Mouse (Mus musculus) layer of hippocampus, postnatal 14 days (tissue): ENCODE data around the gene Ccl24. TPM values are rescaled to one million over a fixed set of nuclear protein-coding genes. Genes with fewer than 3 reads are reported as not detected.

ENCODE experiments used
- DNase-seq, 2 experiments: peaks; one replicate each; pipeline ENCODE4 v3.0.0; 2021 to 2022; ENCODE audit warnings: low spot score in 2 of 2, mixed read lengths in 1 of 2
- total RNA-seq, 2 experiments: library from RNA; stranded (reverse); gene quantifications; 2 replicates each; pipeline ENCODE4 v1.2.3; 2021

The Ccl24 gene
- total RNA-seq, 2 experiments from 2014 or later: 0.44 TPM; not detected in 1

GRCm38 (mm10) chr5:135544865-135545797, 27.7 kb downstream of the Ccl24 start, which contains the start of gene Hip1:
Hip1 (minus strand) TSS chr5:135545120.
- peak; percentile 100 for DNase-seq

GRCm38 (mm10) chr5:135544032-135544558, 28.8 kb downstream of the Ccl24 start:
- peak in 1 of 2 experiments; percentile 36 for DNase-seq

- DNase-seq: no peak
These were observed 35.0 kb downstream of the Ccl24 start for GRCm38 (mm10) chr5:135537794-135538214.

GRCm38 (mm10) chr5:135537326-135537725, 35.5 kb downstream of the Ccl24 start:
- DNase-seq: no peak

GRCm38 (mm10) chr5:135535867-135536266, 37.0 kb downstream of the Ccl24 start:
- DNase-seq: no peak

GRCm38 (mm10) chr5:135533431-135533830, 39.4 kb downstream of the Ccl24 start:
- DNase-seq: no peak

- DNase-seq: no peak
These were observed 41.5 kb downstream of the Ccl24 start for GRCm38 (mm10) chr5:135531306-135531845.

- DNase-seq: no peak
These were observed 42.9 kb downstream of the Ccl24 start for GRCm38 (mm10) chr5:135529964-135530363.

GRCm38 (mm10) chr5:135529310-135529709, 43.5 kb downstream of the Ccl24 start:
- DNase-seq: no peak

GRCm38 (mm10) chr5:135527986-135528385, 44.9 kb downstream of the Ccl24 start:
- no peak for DNase-seq

GRCm38 (mm10) chr5:135524660-135525560, 47.9 kb downstream of the Ccl24 start:
- no peak for DNase-seq

- no peak for DNase-seq
These were observed 48.8 kb downstream of the Ccl24 start for GRCm38 (mm10) chr5:135524087-135524486.

- DNase-seq: no peak
These were observed 50.6 kb downstream of the Ccl24 start for GRCm38 (mm10) chr5:135522111-135522722.

Other genes with a start within 250 kb of the Ccl24 start
- gene Fkbp6, start 223.0 kb downstream of the Ccl24 start, total RNA-seq: not detected
- gene Trim50, start 219.8 kb downstream of the Ccl24 start, total RNA-seq: not detected
- gene Nsun5, start 203.1 kb downstream of the Ccl24 start, total RNA-seq: 10 to 100 TPM; 18.8 to 23.9 TPM
- gene Pom121, start 178.5 kb downstream of the Ccl24 start, total RNA-seq: 10 to 100 TPM; 46.1 to 48.1 TPM
- 10 to 100 TPM; 56.1 to 62.6 TPM for gene Hip1, start 27.9 kb downstream of the Ccl24 start, total RNA-seq
- gene Ccl26, start 9.5 kb downstream of the Ccl24 start, total RNA-seq: not detected
- gene Rhbdd2, start 59.6 kb upstream of the Ccl24 start, total RNA-seq: 10 to 100 TPM; 66.9 to 71.7 TPM
- gene Por, start 97.0 kb upstream of the Ccl24 start, total RNA-seq: 10 to 100 TPM; 81.9 to 87.8 TPM
- 10 to 100 TPM; 13.7 to 15.6 TPM for gene Tmem120a, start 171.4 kb upstream of the Ccl24 start, total RNA-seq
- gene Styxl1, start 205.3 kb upstream of the Ccl24 start, total RNA-seq: under 1 TPM in 1 of 2 experiments, not detected in 1; 0.44 TPM
- 100 to 1,000 TPM; 463 to 479 TPM for gene Mdh2, start 205.4 kb upstream of the Ccl24 start, total RNA-seq
- gene Srrm3, start 233.8 kb upstream of the Ccl24 start, total RNA-seq: 10 to 100 TPM; 63.2 to 68.4 TPM